Mouse (Mus musculus) lung, postnatal 0 days (tissue): ENCODE results near the gene Ppp2r2c. TPM values are rescaled to one million over a fixed set of nuclear protein-coding genes. Genes with fewer than 3 reads are reported as not detected.

Experiments used
- ATAC-seq: fragments of 200-750 bp; cut with Nextera tagmentation; 2 replicates; pipeline ENCODE4 v1.8.0; 2017; ENCODE audit warnings: moderate library complexity
- DNase-seq: peaks from one replicate; pipeline ENCODE4 v3.0.0-alpha.2; 2016; ENCODE audit warnings: low spot score
- H3K27ac ChIP-seq: fragments of 300-500 bp; sonication (generic); 2 replicates; pipeline ENCODE4 v1.5.1; 2014; ENCODE audit warnings: antibody characterized with exemption, mild to moderate bottlenecking, low read length, mixed read lengths
- H3K27me3 ChIP-seq: fragments of 300-500 bp; sonication (generic); replicated peaks from 2 replicates; pipeline ENCODE4 v1.6.1; 2014; ENCODE audit warnings: low read length, mixed read lengths; ENCODE audit not compliant: insufficient read depth
- H3K36me3 ChIP-seq: fragments of 300-500 bp; sonication (generic); 2 replicates; pipeline ENCODE4 v1.6.1; 2014; ENCODE audit warnings: low read length, mixed read lengths; ENCODE audit not compliant: insufficient read depth
- H3K4me1 ChIP-seq: fragments of 300-500 bp; sonication (generic); 2 replicates; pipeline ENCODE4 v1.6.1; 2014; ENCODE audit warnings: antibody characterized with exemption, low read depth, low read length, mixed read lengths; ENCODE audit not compliant: insufficient read depth
- H3K4me2 ChIP-seq: fragments of 300-500 bp; sonication (generic); replicated peaks from 2 replicates; pipeline ENCODE4 v1.6.1; 2014; ENCODE audit warnings: low read depth, mild to moderate bottlenecking, low read length, moderate library complexity, mixed read lengths
- H3K4me3 ChIP-seq: fragments of 300-500 bp; sonication (generic); 2 replicates; pipeline ENCODE4 v1.5.1; 2014; ENCODE audit warnings: low read depth, low read length
- H3K9ac ChIP-seq: fragments of 300-500 bp; sonication (generic); replicated peaks from 2 replicates; pipeline ENCODE4 v1.6.1; 2014; ENCODE audit warnings: low read depth, mild to moderate bottlenecking
- H3K9me3 ChIP-seq: fragments of 300-500 bp; sonication (generic); 2 replicates; pipeline ENCODE4 v1.6.1; 2016; ENCODE audit warnings: low read length, mixed read lengths
- CTCF ChIP-seq: IDR thresholded peaks from 2 replicates; pipeline ENCODE4 v1.5.1; 2016; ENCODE audit warnings: antibody characterized with exemption, mild to moderate bottlenecking
- EP300 ChIP-seq: IDR thresholded peaks from 2 replicates; pipeline ENCODE4 v1.6.1; 2016; ENCODE audit warnings: antibody characterized with exemption, mild to moderate bottlenecking, control low read depth
- WGBS: fragments of 180-500 bp; shearing (Covaris S2); extraction: QIAGEN DNeasy Blood & Tissue Kit; methylation state at CpG from one replicate; pipeline ENCODE4 v1.1.7; 2014; 5-methylcytosine and 5-hydroxymethylcytosine counted together
- polyA plus RNA-seq: library from polyadenylated mRNA; unstranded; fragments of >200 nt; fragmentation: Nextera tagmentation; extraction: Ambion mirVana; gene quantifications from 2 replicates; pipeline ENCODE4 v1.2.1, GENCODE M21; 2015

Gene Ppp2r2c
- polyA plus RNA-seq, 1 experiment from 2014 or later = not detected

- ATAC-seq (no peak), DNase-seq (no peak)
- no peak overlapping the region for H3K9ac ChIP-seq
- H3K9me3 ChIP-seq = no peaks in the 10 kb centered on the region
- no peaks in the 10 kb centered on the region for H3K36me3 ChIP-seq
- H3K27me3 ChIP-seq = no peaks in the 10 kb centered on the region
- 44% methylated on average over 4 of the region's 4 CpGs for WGBS
- no peak for TF ChIP-seq EP300
- TF ChIP-seq CTCF = no peak
- H3K27ac ChIP-seq = no peak overlapping the region
- no peaks in the 10 kb centered on the region for H3K4me1 ChIP-seq
- no peak overlapping the region for H3K4me3 ChIP-seq
- no peak overlapping the region for H3K4me2 ChIP-seq
Measured at GRCm38 (mm10) chr5:36851572-36851971, 16.7 kb upstream of the Ppp2r2c start.

- WGBS = 66% methylated on average over 3 of the region's 3 CpGs
- no peaks in the 10 kb centered on the region for H3K27me3 ChIP-seq
- H3K27ac ChIP-seq = no peak overlapping the region
- H3K36me3 ChIP-seq = no peaks in the 10 kb centered on the region
- TF ChIP-seq EP300 (no peak), CTCF (no peak)
- H3K9ac ChIP-seq = no peak overlapping the region
- no peak for ATAC-seq
- H3K4me3 ChIP-seq = no peak overlapping the region
- H3K4me2 ChIP-seq = no peak overlapping the region
- no peak for DNase-seq
- no peaks in the 10 kb centered on the region for H3K9me3 ChIP-seq
- H3K4me1 ChIP-seq = no peaks in the 10 kb centered on the region
Measured at GRCm38 (mm10) chr5:36855180-36855579, 13.1 kb upstream of the Ppp2r2c start.

GRCm38 (mm10) chr5:36856529-36856928, 11.8 kb upstream of the Ppp2r2c start:
- H3K27me3 ChIP-seq = no peaks in the 10 kb centered on the region
- ATAC-seq (no peak), DNase-seq (no peak)
- no peaks in the 10 kb centered on the region for H3K4me1 ChIP-seq
- H3K36me3 ChIP-seq = no peaks in the 10 kb centered on the region
- H3K4me3 ChIP-seq = no peak overlapping the region
- no peak overlapping the region for H3K27ac ChIP-seq
- H3K9ac ChIP-seq = no peak overlapping the region
- no peak overlapping the region for H3K4me2 ChIP-seq
- no peaks in the 10 kb centered on the region for H3K9me3 ChIP-seq
- 83% methylated on average over 7 of the region's 7 CpGs for WGBS
- TF ChIP-seq CTCF = no peak
- no peak for TF ChIP-seq EP300

GRCm38 (mm10) chr5:36857546-36857945, 10.8 kb upstream of the Ppp2r2c start:
- no peaks in the 10 kb centered on the region for H3K36me3 ChIP-seq
- no peak for TF ChIP-seq EP300
- no peak for TF ChIP-seq CTCF
- H3K4me3 ChIP-seq = no peak overlapping the region
- H3K4me1 ChIP-seq = no peaks in the 10 kb centered on the region
- no peaks in the 10 kb centered on the region for H3K27me3 ChIP-seq
- H3K27ac ChIP-seq = no peak overlapping the region
- H3K9ac ChIP-seq = no peak overlapping the region
- no peak overlapping the region for H3K4me2 ChIP-seq
- H3K9me3 ChIP-seq = no peaks in the 10 kb centered on the region
- DNase-seq (no peak), ATAC-seq (no peak)
- WGBS = 64% methylated on average over 5 of the region's 5 CpGs

GRCm38 (mm10) chr5:36861084-36861483, 7.2 kb upstream of the Ppp2r2c start:
- H3K36me3 ChIP-seq = no peaks in the 10 kb centered on the region
- H3K27ac ChIP-seq = no peak overlapping the region
- H3K4me1 ChIP-seq = no peaks in the 10 kb centered on the region
- 87% methylated on average over 2 of the region's 2 CpGs for WGBS
- no peak overlapping the region for H3K4me3 ChIP-seq
- H3K9ac ChIP-seq = no peak overlapping the region
- no peak for DNase-seq
- H3K9me3 ChIP-seq = no peaks in the 10 kb centered on the region
- H3K27me3 ChIP-seq = 0 out of 2 replicates have a peak, but pooled peaks cover 3% of the 10 kb centered on the region
- TF ChIP-seq CTCF (peak; percentile 46), EP300 (no peak)
- no peak overlapping the region for H3K4me2 ChIP-seq
- ATAC-seq = no peak

- TF ChIP-seq EP300 (no peak), CTCF (no peak)
- ATAC-seq (no peak), DNase-seq (no peak)
- H3K9ac ChIP-seq = no peak overlapping the region
- no peak overlapping the region for H3K4me2 ChIP-seq
- H3K4me3 ChIP-seq = no peak overlapping the region
- no peak overlapping the region for H3K27ac ChIP-seq
- H3K27me3 ChIP-seq = peaks cover 49% of the 10 kb centered on the region
- 61% methylated on average over 7 of the region's 7 CpGs for WGBS
- no peaks in the 10 kb centered on the region for H3K4me1 ChIP-seq
- no peaks in the 10 kb centered on the region for H3K36me3 ChIP-seq
- H3K9me3 ChIP-seq = no peaks in the 10 kb centered on the region
Measured at GRCm38 (mm10) chr5:36866701-36867250, 1.5 kb upstream of the Ppp2r2c start.

GRCm38 (mm10) chr5:36867561-36867960, 752 bp upstream of the Ppp2r2c start:
- ATAC-seq = no peak
- TF ChIP-seq EP300 = no peak
- TF ChIP-seq CTCF = no peak
- no peak overlapping the region for H3K4me2 ChIP-seq
- H3K27me3 ChIP-seq = peaks cover 49% of the 10 kb centered on the region
- no peaks in the 10 kb centered on the region for H3K4me1 ChIP-seq
- H3K4me3 ChIP-seq = no peak overlapping the region
- WGBS = 6% methylated on average over 6 of the region's 6 CpGs
- no peaks in the 10 kb centered on the region for H3K36me3 ChIP-seq
- no peak for DNase-seq
- no peak overlapping the region for H3K9ac ChIP-seq
- H3K9me3 ChIP-seq = no peaks in the 10 kb centered on the region
- H3K27ac ChIP-seq = no peak overlapping the region
